Comparison of ENCODE assay signal across 13 mouse cellular contexts in the genomic region with DNA sequence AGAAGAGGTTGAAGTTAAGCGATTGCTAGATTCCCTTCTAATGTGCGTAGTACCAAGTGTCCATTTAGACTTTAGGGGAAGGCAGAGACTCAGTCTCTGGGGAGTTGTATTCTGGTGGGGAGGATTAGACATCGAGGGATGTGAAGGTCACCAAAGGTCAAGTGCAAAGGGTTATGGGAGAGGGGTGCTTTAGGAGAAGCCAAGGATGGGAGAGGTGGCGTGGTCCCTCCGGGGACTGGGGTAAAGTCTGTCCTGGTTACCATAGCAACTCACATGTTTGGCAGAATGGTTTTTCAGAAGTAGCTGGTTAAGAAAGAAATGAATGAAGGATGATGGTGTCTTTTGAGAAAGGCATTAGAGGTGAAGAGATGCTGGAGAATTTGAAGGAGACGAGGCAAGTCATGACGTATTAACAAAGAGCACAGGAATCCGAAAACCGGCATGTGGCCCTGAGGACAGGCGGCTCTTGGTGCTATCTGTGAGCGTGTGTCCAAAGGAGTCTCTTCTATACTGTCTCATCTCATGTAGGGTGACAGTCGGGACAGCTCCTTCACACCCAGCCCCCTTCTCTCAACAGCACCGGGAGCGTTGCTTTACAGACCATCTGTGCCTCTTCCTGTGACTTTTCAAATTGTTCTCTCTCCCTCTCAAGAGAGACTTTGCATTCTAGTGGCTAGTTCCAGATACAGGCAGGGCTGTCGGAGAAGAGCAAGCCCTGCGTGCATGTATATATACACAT.
A peak's percentile ranks its signal among the peaks of the same experiment; 100 is the strongest.
DNase-seq lines count a peak whose midpoint lies in the region; ATAC-seq and TF ChIP-seq lines count a peak whose summit lies in the region.
"Had no signal": no experiment of that assay in that cellular context is flagged by ENCODE, and none has a peak within 500 bp of the region (broad histone marks: within the 10 kb centered on the region; RNA-seq: fewer than 3 reads in every experiment).

No protein-coding gene starts in this region.

- no peak overlapping the region for H3K4me2 ChIP-seq in forebrain, embryonic 15.5 days (replicated peaks)
- H3K4me2 ChIP-seq in hindbrain, postnatal 0 days (ENCODE audit: low read depth, low read length): no peak overlapping the region
- no peak overlapping the region for H3K4me2 ChIP-seq in neural tube, embryonic 15.5 days
- H3K4me2 ChIP-seq: liver, embryonic 12.5 days; stomach, embryonic 15.5 days had no signal

- H3K9ac ChIP-seq in forebrain, embryonic 15.5 days (replicated peaks): no peak overlapping the region
- H3K9ac ChIP-seq in hindbrain, postnatal 0 days (replicated peaks; ENCODE audit: low read length): no peak overlapping the region
- no peak overlapping the region for H3K9ac ChIP-seq in neural tube, embryonic 15.5 days (replicated peaks)
- H3K9ac ChIP-seq: liver, embryonic 12.5 days; stomach, embryonic 15.5 days had no signal

- peaks cover 27% of the 10 kb centered on the region for H3K4me1 ChIP-seq in forebrain, embryonic 15.5 days
- H3K4me1 ChIP-seq in hindbrain, postnatal 0 days (ENCODE audit: insufficient read depth, low read length): peaks cover 14% of the 10 kb centered on the region; the same call in 1 of the 2 replicates
- peaks cover 21% of the 10 kb centered on the region for H3K4me1 ChIP-seq in neural tube, embryonic 15.5 days
- H3K4me1 ChIP-seq: liver, embryonic 12.5 days; megakaryocyte, embryonic 14.5 days; stomach, embryonic 15.5 days had no signal

- H3K9me3 ChIP-seq in forebrain, embryonic 15.5 days: no peaks in the 10 kb centered on the region
- H3K9me3 ChIP-seq in hindbrain, postnatal 0 days (ENCODE audit: low read length): no peaks in the 10 kb centered on the region
- no peaks in the 10 kb centered on the region for H3K9me3 ChIP-seq in neural tube, embryonic 15.5 days (replicated peaks)
- H3K9me3 ChIP-seq: liver, embryonic 12.5 days; megakaryocyte, embryonic 14.5 days; stomach, embryonic 15.5 days had no signal

- WGBS in forebrain, embryonic 15.5 days: 51% methylated on average over 16 of the region's 16 CpGs
- 41% methylated on average over 16 of the region's 16 CpGs for WGBS in hindbrain, postnatal 0 days
- 52% methylated on average over 16 of the region's 16 CpGs for WGBS in neural tube, embryonic 15.5 days

- peak overlapping the region; percentile 73 for H3K27ac ChIP-seq in forebrain, embryonic 15.5 days (replicated peaks)
- H3K27ac ChIP-seq in hindbrain, postnatal 0 days: no peak overlapping the region
- H3K27ac ChIP-seq in neural tube, embryonic 15.5 days (replicated peaks): no peak overlapping the region
- H3K27ac ChIP-seq: liver, embryonic 12.5 days; stomach, embryonic 15.5 days had no signal

- no peak overlapping the region for H3K4me3 ChIP-seq in forebrain, embryonic 15.5 days
- H3K4me3 ChIP-seq in hindbrain, postnatal 0 days (ENCODE audit: low read length): no peak overlapping the region
- H3K4me3 ChIP-seq in neural tube, embryonic 15.5 days (replicated peaks): no peak overlapping the region
- H3K4me3 ChIP-seq: liver, embryonic 12.5 days; megakaryocyte, embryonic 14.5 days; stomach, embryonic 15.5 days had no signal

- no peak for TF ChIP-seq CTCF in hindbrain, postnatal 0 days (IDR thresholded peaks at IDR 0.05; ENCODE audit: low read depth)

- H3K36me3 ChIP-seq in forebrain, embryonic 15.5 days: no peaks in the 10 kb centered on the region
- no peaks in the 10 kb centered on the region for H3K36me3 ChIP-seq in hindbrain, postnatal 0 days (ENCODE audit: insufficient read depth, low read length)
- no peaks in the 10 kb centered on the region for H3K36me3 ChIP-seq in neural tube, embryonic 15.5 days
- H3K36me3 ChIP-seq: liver, embryonic 12.5 days; stomach, embryonic 15.5 days had no signal

- H3K27me3 ChIP-seq in forebrain, embryonic 15.5 days: no peaks in the 10 kb centered on the region
- no peaks in the 10 kb centered on the region for H3K27me3 ChIP-seq in hindbrain, postnatal 0 days (ENCODE audit: insufficient read depth, low read length)
- H3K27me3 ChIP-seq in neural tube, embryonic 15.5 days (replicated peaks): no peaks in the 10 kb centered on the region

- peak; percentile 22 for DNase-seq in layer of hippocampus, adult 11-12 months (ENCODE audit: low spot score)
- no peak for DNase-seq in layer of hippocampus, postnatal 10 days (ENCODE audit: low spot score in 2 of 2)
- DNase-seq in hindbrain, postnatal 0 days (ENCODE audit: low spot score): peak; percentile 37
- DNase-seq in cerebellum, adult 8-10 months: no peak
- no peak for DNase-seq in liver
- DNase-seq: gastrocnemius, postnatal 25 days; kidney, postnatal 36 days had no signal

- peak; percentile 90 for ATAC-seq in forebrain, embryonic 15.5 days (replicated peaks)
- peak; percentile 55; the same call in 1 of the 2 replicates for ATAC-seq in hindbrain, postnatal 0 days
- ATAC-seq in neural tube, embryonic 15.5 days (ENCODE audit: low FRiP score): peak; percentile 31; the same call in 1 of the 2 replicates
- ATAC-seq in cerebellum, adult (ENCODE audit: insufficient number of reproducible peaks, low FRiP score, low TSS enrichment): no peak
- ATAC-seq: liver, embryonic 12.5 days had no signal

Comparison
In these comparisons a context has a peak if more than half of its experiments do, and no peak if none do; other contexts are left out.
1. DNase-seq: peak in layer of hippocampus, adult 11-12 months (single experiment) and hindbrain, postnatal 0 days (single experiment); none in layer of hippocampus, postnatal 10 days (0 of 2), cerebellum, adult 8-10 months (single experiment) and liver (single experiment).